Mouse (Mus musculus): Measurements from ENCODE around the gene Bphl.
"Not testable (repeated sequence)": the region's sequence is repeated elsewhere in the genome, so short reads cannot be mapped to it uniquely, and the experiment has no call there.

Gene Bphl

GRCm38 (mm10) chr13:34053673-34054282, 16.4 kb downstream of the Bphl start:
- DNase-seq: no peak

GRCm38 (mm10) chr13:34054391-34054790, 17.0 kb downstream of the Bphl start:
- no peak for DNase-seq

- no peak for DNase-seq
These were observed 17.6 kb downstream of the Bphl start for GRCm38 (mm10) chr13:34054983-34055382.

GRCm38 (mm10) chr13:34057252-34057651, 19.9 kb downstream of the Bphl start:
- DNase-seq: no peak

- no peak for DNase-seq
These were observed 22.7 kb downstream of the Bphl start for GRCm38 (mm10) chr13:34060061-34060460.

- DNase-seq: no peak
These were observed 25.1 kb downstream of the Bphl start for GRCm38 (mm10) chr13:34062466-34062865.

GRCm38 (mm10) chr13:34066351-34066750, 29.0 kb downstream of the Bphl start:
- DNase-seq: peak; percentile 56

- DNase-seq: no peak
These were observed 32.9 kb downstream of the Bphl start for GRCm38 (mm10) chr13:34070296-34070695.

- DNase-seq: no peak
These were observed 34.4 kb downstream of the Bphl start for GRCm38 (mm10) chr13:34071836-34072235.

GRCm38 (mm10) chr13:34072847-34073246, 35.5 kb downstream of the Bphl start:
- DNase-seq: no peak

GRCm38 (mm10) chr13:34074441-34074840, 37.0 kb downstream of the Bphl start:
- not testable (repeated sequence) for DNase-seq

GRCm38 (mm10) chr13:34075893-34076292, 38.5 kb downstream of the Bphl start:
- not testable (repeated sequence) for DNase-seq

GRCm38 (mm10) chr13:34076561-34077491, 39.4 kb downstream of the Bphl start:
- peak; percentile 35 for DNase-seq

GRCm38 (mm10) chr13:34077492-34078271, 40.3 kb downstream of the Bphl start, which contains the start of gene Tubb2a:
TSS of gene Tubb2a (minus strand) at chr13:34078007.
- DNase-seq: peak; percentile 94

GRCm38 (mm10) chr13:34078500-34079280, 41.3 kb downstream of the Bphl start:
- no peak for DNase-seq

- DNase-seq: no peak
These were observed 42.4 kb downstream of the Bphl start for GRCm38 (mm10) chr13:34079801-34080200.

- DNase-seq: no peak
These were observed 44.5 kb downstream of the Bphl start for GRCm38 (mm10) chr13:34081926-34082325.

GRCm38 (mm10) chr13:34084026-34084750, 46.8 kb downstream of the Bphl start:
- peak; percentile 83 for DNase-seq

GRCm38 (mm10) chr13:34087052-34087812, 49.8 kb downstream of the Bphl start:
- peak; percentile 39 for DNase-seq

- not testable (repeated sequence) for DNase-seq
These were observed 50.8 kb downstream of the Bphl start for GRCm38 (mm10) chr13:34088201-34088649.

- DNase-seq: no peak
These were observed 51.5 kb downstream of the Bphl start for GRCm38 (mm10) chr13:34088871-34089288.

All from lung, postnatal 36 days (tissue).